Mouse (Mus musculus) cortical plate, adult 2 months (tissue): ENCODE data around the gene Lnx1.

Experiments
- CTCF ChIP-seq: fragments of 200-500 bp; IDR thresholded peaks from 2 replicates; pipeline ENCODE4 v1.5.1; 2011; ENCODE audit warnings: mild to moderate bottlenecking, control low read depth, low read length; ENCODE audit not compliant: insufficient read depth; ENCODE audit errors: extremely low read depth
- POLR2A ChIP-seq: fragments of 200-500 bp; IDR thresholded peaks from 2 replicates; pipeline ENCODE4 v1.6.1; 2011; ENCODE audit warnings: mild to moderate bottlenecking, low read length, control low read depth; ENCODE audit not compliant: insufficient read depth; ENCODE audit errors: extremely low read depth

- no peak for TF ChIP-seq CTCF
- no peak for TF ChIP-seq POLR2A
Observed at GRCm38 (mm10) chr5:74662618-74663017, 40.1 kb downstream of the Lnx1 start.
